Mouse (Mus musculus) spleen, postnatal 10 days (tissue): ENCODE measurements around the gene Rnf6.
A peak's percentile ranks its signal among the peaks of the same experiment; 100 is the strongest.
"Not testable (repeated sequence)": the region's sequence is repeated elsewhere in the genome, so short reads cannot be mapped to it uniquely, and the experiment has no call there.

Experiments
- DNase-seq, 2 experiments: peaks; one replicate each; pipeline ENCODE4 v3.0.0; 2021 to 2022; ENCODE audit warnings: low spot score in 2 of 2

Rnf6 gene

GRCm38 (mm10) chr5:146230864-146231654 lies 9.7 kb upstream of the Rnf6 start, which contains the start of gene Cdk8:
TSS of gene Cdk8 (plus strand) at chr5:146231230.
- DNase-seq = peak; percentile 91 to 94

DNA sequence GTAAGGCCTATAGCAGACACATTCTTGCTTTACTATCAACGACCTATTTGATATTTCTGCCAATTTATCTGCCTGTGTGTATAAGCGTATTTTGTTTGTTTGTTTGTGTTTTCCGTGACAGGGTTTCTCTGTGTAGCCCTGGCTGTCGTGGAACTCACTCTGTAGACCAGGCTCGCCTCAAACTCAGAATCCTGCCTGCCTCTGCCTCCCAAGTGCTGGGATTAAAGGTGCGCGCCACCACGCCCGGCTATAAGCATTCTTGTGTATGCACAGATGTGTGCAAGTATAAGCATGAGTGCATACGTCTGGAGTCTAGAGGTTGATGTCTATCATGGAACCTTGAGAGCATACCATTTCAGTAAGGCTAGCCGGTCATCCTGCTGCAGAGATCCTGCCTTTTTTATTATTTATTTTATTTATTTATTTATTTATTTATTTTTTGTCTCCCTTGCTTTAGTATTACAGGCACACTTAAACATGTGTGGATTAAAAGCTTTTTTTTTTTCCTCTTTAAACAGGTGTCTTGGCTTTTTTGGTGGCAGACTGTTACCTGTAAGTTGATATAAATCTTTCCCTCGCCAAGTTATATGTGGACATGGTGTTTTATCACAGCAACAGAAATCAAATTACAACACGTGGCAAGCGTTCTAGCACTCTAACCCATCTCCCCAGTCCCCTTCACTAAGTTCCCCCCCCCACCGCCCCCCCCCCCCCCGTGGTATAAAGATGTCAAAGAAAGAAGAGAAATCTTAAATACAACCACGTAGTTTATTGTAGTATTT lies 8.7 kb upstream of the Rnf6 start:
- DNase-seq = no peak

DNA sequence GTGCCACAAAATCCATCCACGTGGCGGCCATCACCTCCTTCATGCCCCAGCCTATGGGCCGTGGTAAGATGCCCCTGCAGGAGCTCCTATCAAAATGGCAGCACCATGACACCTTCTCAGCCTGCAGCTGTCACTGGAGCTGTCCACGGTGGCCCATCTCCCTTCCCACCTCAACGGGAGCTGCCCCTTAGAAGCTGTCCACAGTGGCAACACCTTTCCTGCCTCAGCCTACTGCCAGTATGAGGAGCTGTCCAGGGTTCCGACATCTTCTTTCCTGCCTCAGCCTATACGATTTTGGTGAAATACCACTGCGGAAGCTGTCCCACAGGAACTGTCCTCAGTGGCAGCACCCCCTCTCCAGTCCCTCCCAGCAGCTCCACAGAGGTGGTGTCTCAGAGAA lies 6.1 kb upstream of the Rnf6 start:
- no peak for DNase-seq

GRCm38 (mm10) chr5:146223786-146224185 lies 2.4 kb upstream of the Rnf6 start:
- no peak for DNase-seq

GRCm38 (mm10) chr5:146221722-146222121 lies 367 bp upstream of the Rnf6 start:
- no peak for DNase-seq

DNA sequence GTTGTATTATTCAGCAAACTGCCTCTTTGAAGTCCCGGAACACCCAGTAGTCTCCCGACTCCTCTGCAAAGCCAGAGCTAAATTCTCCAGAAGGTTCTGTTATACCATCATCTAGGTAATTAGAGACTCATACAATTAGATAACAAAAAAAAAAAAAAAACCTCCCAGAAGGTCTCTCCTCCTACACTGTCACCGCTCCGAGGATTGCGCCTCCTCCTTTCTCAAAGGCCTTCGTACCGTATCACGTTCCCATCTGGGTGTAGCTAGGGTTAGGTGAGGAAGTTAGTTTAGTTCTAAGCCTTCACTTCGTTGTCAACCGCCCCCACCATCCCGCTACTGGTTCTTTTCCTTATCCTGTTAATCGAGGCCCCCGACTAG lies 865 bp downstream of the Rnf6 start:
- no peak for DNase-seq

- no peak for DNase-seq
Measured at GRCm38 (mm10) chr5:146205537-146205936, 15.8 kb downstream of the Rnf6 start.

- DNase-seq = no peak
Measured at GRCm38 (mm10) chr5:146203921-146204320, 17.4 kb downstream of the Rnf6 start.

GRCm38 (mm10) chr5:146200580-146200979 lies 20.8 kb downstream of the Rnf6 start:
- no peak for DNase-seq

GRCm38 (mm10) chr5:146199540-146199939 lies 21.8 kb downstream of the Rnf6 start:
- no peak for DNase-seq

DNA sequence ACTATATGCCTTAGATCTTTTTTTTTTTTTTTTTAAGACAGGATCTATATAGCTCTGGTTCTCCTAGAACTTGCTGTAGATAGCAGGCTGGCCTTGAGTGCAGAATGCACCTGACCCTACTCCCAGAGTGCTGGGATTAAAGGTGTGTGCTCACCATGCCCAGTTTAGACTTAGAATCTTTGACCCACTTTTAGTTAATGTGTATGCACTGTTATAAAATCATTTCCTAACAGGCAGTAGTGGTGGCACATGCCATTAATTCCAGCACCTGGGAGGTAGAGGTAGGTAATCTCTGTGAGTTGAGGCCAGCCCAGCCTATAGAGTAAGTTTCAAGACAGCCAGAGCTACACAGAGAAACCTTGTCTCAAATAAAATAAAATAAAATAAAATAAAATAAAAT lies 22.3 kb downstream of the Rnf6 start:
- DNase-seq = no peak

DNA sequence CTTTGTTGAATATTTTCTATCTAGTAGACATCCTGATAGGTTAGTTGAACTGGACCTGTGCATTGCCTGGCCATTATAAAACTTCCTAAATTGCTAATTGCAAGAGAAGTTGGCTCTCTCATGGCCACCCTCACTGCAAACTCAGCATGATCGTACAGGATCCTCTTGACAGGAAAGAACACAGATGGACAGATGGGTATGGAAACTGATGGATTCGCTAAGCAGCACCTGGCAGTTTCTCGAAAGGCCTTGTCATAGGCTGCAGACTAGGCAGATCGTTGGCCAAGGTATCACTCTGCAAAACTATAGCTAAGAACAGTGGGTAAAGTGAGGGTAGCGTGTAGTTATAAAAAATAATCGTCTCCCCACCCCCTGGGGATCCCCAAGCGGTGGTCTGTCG lies 28.0 kb downstream of the Rnf6 start:
- DNase-seq = no peak

GRCm38 (mm10) chr5:146190501-146191269 lies 30.7 kb downstream of the Rnf6 start:
- no peak for DNase-seq

DNA sequence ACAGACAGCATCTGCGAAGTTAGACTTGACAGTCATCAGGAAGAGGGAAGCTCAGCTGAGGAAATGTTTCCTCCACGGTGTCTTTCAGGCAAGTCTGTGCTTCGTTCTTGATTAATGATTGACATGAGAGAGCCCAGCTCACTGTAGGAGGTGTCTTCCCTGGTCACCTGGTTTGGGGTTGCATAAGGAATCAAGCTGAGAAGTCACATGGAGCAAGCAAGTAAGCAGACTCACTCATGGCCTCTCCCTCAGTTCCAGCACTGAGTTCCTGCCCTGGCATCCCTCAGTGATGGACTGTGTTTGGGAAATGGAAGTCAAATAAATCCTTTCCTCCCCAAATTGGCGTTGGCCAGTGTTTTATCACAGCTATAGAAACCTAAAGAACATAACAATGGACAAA lies 31.3 kb downstream of the Rnf6 start:
- no peak for DNase-seq

- DNase-seq = no peak
Measured at GRCm38 (mm10) chr5:146188712-146189111, 32.6 kb downstream of the Rnf6 start.

DNA sequence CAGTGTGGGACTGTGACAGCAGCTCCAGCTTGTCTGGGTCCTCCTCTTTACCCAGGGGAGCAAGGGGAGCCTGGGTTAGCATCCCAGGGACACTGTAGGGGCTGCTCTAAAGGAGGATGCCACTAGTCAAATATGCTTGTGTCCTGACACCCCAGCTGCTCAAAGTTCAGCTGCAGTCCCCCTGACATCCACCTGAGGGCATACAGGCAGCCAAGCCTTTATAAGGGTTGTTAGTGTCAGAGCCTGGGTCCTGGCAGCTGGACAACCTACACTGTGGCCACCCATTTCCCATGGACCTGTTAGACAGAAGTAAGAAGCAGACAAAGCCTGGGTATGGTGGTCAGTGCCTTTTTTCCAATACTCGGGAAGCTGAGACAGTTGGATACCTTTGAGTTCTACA lies 33.2 kb downstream of the Rnf6 start:
- DNase-seq = no peak

DNA sequence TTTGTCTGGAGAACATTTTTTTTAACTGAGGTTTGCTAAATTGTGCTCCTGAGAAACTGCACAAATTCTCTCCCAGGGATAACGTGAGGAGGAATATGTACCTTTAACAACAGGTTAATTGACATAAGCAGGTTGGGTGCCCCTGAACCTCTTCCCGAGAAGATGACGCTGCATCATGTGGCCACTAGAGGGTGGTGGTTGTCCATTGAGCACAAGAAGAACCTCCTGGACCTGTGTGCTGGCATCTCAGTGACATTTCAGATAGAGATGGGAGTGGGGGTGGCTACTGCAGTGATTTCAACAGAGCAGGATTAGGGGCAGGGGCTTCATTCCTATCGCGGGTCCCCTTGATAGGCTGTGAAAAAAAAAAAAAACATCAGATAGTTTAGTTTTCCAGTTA lies 33.9 kb downstream of the Rnf6 start:
- DNase-seq = peak; percentile 34 to 71

- not testable (repeated sequence) for DNase-seq
Measured at GRCm38 (mm10) chr5:146185204-146185603, 36.2 kb downstream of the Rnf6 start, which contains the start of gene 1700001J03Rik. TSS of gene 1700001J03Rik (minus strand) at chr5:146185304.

DNA sequence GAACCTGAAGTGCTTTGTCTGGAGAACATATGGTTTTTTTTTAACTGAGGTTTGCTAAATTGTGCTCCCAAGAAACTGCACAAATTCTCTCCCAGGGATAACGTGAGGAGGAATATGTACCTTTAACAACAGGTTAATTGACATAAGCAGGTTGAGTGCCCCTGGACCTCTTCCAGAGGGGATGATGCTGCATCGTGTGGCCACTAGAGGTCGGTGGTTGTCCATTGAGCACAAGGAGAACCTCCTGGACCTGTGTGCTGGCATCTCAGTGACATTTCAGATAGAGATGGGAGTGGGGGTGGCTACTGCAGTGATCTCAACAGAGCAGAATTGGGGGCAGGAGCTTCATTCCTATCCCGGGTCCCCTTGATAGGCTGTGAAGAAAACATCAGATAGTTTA lies 48.6 kb downstream of the Rnf6 start:
- DNase-seq = peak in 1 of 2 experiments; percentile 24

DNA sequence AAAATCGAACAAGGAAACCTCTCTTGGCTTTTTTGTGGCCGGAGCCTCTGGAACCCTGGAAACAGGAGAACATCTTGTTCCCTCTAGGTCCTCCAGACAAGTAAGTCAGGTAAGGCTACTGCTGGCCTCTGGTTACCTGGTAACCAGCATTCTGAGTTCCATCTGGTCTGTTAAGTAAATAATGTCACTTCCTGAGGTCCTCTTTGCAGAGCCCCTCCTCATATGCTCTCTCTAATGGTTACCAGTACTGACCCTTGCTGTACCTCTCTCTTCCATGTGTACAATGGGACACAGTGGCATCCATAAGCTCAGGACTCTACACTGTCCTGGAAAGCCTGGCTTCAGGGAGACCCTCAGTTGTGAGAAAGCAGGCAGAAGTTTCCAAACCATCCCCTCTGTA lies 50.7 kb downstream of the Rnf6 start, which contains the start of gene Gm6309:
Gm6309 (minus strand) TSS at position 101 of the 400 bp plus-strand sequence.
- DNase-seq = not testable (repeated sequence)

DNA sequence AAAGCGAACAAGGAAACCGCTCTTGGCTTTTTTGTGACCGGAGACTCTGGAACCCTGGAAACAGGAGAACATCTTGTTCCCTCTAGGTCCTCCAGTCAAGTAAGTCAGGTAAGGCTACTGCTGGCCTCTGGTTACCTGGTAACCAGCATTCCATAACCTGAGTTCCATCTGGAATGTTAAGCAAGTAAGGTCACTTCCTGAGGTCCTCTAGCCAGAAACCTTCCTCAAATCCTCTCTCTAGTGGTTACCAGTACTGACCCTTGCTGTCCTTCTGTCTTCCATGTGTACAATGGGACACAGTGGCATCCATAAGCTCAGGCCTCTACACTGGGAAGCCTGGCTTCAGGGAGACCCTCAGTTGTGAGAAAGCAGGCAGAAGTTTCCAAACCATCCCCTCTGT lies 60.9 kb downstream of the Rnf6 start, which contains the start of gene Gm5565:
Gm5565 (minus strand) TSS at position 101 of the 400 bp plus-strand sequence.
- DNase-seq = not testable (repeated sequence)
